Mouse (Mus musculus) left cerebral cortex, adult 18-20 months (tissue): ENCODE measurements around the gene Dzip1l. TPM values are rescaled to one million over a fixed set of nuclear protein-coding genes. Genes with fewer than 3 reads are reported as not detected.
A peak's percentile ranks its signal among the peaks of the same experiment; 100 is the strongest.

Experiments
- DNase-seq, 2 experiments: peaks; one replicate each; pipeline ENCODE4 v3.0.0; 2021 to 2022; ENCODE audit warnings: low spot score in 2 of 2, mixed read lengths in 1 of 2
- total RNA-seq, 2 experiments: library from RNA; stranded (reverse); gene quantifications; 2 replicates each; pipeline ENCODE4 v1.2.3; 2021

The Dzip1l gene
- total RNA-seq, 2 experiments from 2014 or later = 25.1 to 27.5 TPM

GRCm38 (mm10) chr9:99646102-99646501 lies 16.8 kb downstream of the Dzip1l start:
- DNase-seq = no peak

GRCm38 (mm10) chr9:99660756-99661155 lies 31.5 kb downstream of the Dzip1l start:
- DNase-seq = no peak

- DNase-seq = no peak
These were observed 32.4 kb downstream of the Dzip1l start for GRCm38 (mm10) chr9:99661606-99662166.

GRCm38 (mm10) chr9:99662406-99662805 lies 33.1 kb downstream of the Dzip1l start:
- DNase-seq = peak; percentile 62 to 70

- no peak for DNase-seq
These were observed 33.6 kb downstream of the Dzip1l start for GRCm38 (mm10) chr9:99662887-99663286.

- no peak for DNase-seq
These were observed 38.3 kb downstream of the Dzip1l start for GRCm38 (mm10) chr9:99667596-99667995.

GRCm38 (mm10) chr9:99671603-99672002 lies 42.3 kb downstream of the Dzip1l start:
- DNase-seq = no peak

- DNase-seq = no peak
These were observed 46.4 kb downstream of the Dzip1l start for GRCm38 (mm10) chr9:99675714-99676113.

- peak; percentile 37 to 51 for DNase-seq
These were observed 52.8 kb downstream of the Dzip1l start for GRCm38 (mm10) chr9:99681980-99682570.

GRCm38 (mm10) chr9:99685061-99685521 lies 55.8 kb downstream of the Dzip1l start:
- DNase-seq = no peak

GRCm38 (mm10) chr9:99685536-99686231 lies 56.4 kb downstream of the Dzip1l start:
- DNase-seq = no peak

GRCm38 (mm10) chr9:99689796-99690195 lies 60.5 kb downstream of the Dzip1l start:
- no peak for DNase-seq

GRCm38 (mm10) chr9:99690386-99690785 lies 61.1 kb downstream of the Dzip1l start:
- DNase-seq = no peak

GRCm38 (mm10) chr9:99694961-99695360 lies 65.7 kb downstream of the Dzip1l start:
- DNase-seq = no peak

GRCm38 (mm10) chr9:99699752-99700389 lies 70.6 kb downstream of the Dzip1l start:
- DNase-seq = no peak

- DNase-seq = no peak
These were observed 71.9 kb downstream of the Dzip1l start for GRCm38 (mm10) chr9:99701187-99701586.

GRCm38 (mm10) chr9:99702215-99702614 lies 72.9 kb downstream of the Dzip1l start:
- no peak for DNase-seq

GRCm38 (mm10) chr9:99703711-99704110 lies 74.4 kb downstream of the Dzip1l start:
- DNase-seq = no peak

- no peak for DNase-seq
These were observed 77.0 kb downstream of the Dzip1l start for GRCm38 (mm10) chr9:99706264-99706663.

- no peak for DNase-seq
These were observed 78.3 kb downstream of the Dzip1l start for GRCm38 (mm10) chr9:99707425-99708126.

GRCm38 (mm10) chr9:99709588-99710248 lies 80.4 kb downstream of the Dzip1l start:
- DNase-seq = no peak
